Mouse (Mus musculus): Measurements from ENCODE around the gene Gsap.

DNA sequence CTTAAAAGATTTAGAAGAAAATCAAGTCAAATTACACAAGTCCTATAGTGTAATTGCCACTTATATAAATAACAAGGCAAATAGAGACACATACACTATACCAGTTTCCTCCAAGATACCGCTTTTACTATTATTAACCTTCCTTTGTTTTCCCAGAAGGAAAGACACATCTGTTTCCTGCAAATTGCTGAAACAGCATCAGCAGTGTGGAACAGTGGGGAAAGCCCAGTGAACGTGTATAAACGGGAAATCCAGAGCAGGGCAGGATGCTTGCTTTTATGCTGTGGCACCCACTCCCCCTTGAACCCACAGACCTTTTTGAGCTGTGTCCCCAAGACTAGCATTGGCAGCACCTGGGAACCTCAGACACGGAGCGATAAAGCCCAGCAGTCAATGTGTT lies 15.2 kb upstream of the Gsap start:
- no peak for TF ChIP-seq USF1 (IDR thresholded peaks at IDR 0.05; ENCODE audit: low read depth)
- TF ChIP-seq CTCF (IDR thresholded peaks at IDR 0.05; ENCODE audit: control insufficient read depth, insufficient read depth, insufficient read length), result no peak
- no peak for TF ChIP-seq CEBPB (IDR thresholded peaks at IDR 0.05; ENCODE audit: low read depth)
- no peak for TF ChIP-seq MAX (IDR thresholded peaks at IDR 0.05)
- TF ChIP-seq MYOG (IDR thresholded peaks at IDR 0.05; ENCODE audit: control insufficient read depth, extremely low read depth, insufficient read length), result no peak

Data from C2C12 (cell line).